Mouse (Mus musculus) lung, postnatal 0 days (tissue): ENCODE results near the gene Tm4sf5.

Source experiments
- CTCF ChIP-seq: IDR thresholded peaks from 2 replicates; pipeline ENCODE4 v1.5.1; 2016; ENCODE audit warnings: antibody characterized with exemption, mild to moderate bottlenecking
- EP300 ChIP-seq: IDR thresholded peaks from 2 replicates; pipeline ENCODE4 v1.6.1; 2016; ENCODE audit warnings: antibody characterized with exemption, mild to moderate bottlenecking, control low read depth

DNA sequence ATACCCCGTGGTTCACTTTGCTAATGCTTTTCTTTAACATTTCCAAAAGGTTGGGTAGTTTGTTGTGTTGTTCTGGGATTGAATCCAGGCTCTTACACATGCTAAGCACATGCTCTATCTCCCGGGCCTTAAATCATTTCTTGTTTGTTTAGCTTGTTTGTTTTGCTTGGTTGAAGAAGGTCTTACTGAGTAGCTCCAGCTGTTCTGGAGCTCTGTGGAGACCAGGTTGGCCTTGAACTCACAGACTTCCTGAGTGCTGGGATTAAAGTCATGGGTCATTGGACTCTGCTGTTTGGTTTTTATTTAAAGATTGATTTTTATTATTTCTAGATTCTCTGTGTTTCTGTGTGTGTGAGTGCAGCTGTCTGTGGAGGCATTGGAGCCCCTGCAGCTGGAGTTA is 19.5 kb upstream of the Tm4sf5 start:
- TF ChIP-seq EP300 = no peak
- TF ChIP-seq CTCF = no peak
